Mouse (Mus musculus): ENCODE data around the gene Rit1.
A peak's percentile ranks its signal among the peaks of the same experiment; 100 is the strongest.
"Not testable (repeated sequence)": the region's sequence is repeated elsewhere in the genome, so short reads cannot be mapped to it uniquely, and the experiment has no call there.

The Rit1 gene

DNA sequence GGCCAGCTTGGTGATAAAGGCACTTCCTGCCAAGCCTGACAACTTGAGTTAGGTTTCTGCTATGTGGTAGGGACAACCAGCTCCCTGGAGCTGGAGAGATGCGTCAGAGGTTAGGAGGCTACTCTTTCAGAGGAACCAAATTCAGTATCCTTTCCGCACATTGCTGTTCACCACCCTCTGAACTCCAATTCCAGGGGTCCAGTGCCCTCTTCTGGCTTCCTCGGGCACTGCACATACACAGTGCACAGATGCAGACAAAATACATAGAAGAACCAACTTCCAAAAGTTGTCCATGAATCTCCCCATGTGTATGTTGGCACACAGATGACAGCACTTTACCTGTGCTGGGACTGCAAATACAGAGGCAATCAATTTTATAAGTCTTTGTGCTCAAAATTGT is 22.0 kb downstream of the Rit1 start:
- DNase-seq (ENCODE audit: low spot score in 2 of 2): no peak

DNA sequence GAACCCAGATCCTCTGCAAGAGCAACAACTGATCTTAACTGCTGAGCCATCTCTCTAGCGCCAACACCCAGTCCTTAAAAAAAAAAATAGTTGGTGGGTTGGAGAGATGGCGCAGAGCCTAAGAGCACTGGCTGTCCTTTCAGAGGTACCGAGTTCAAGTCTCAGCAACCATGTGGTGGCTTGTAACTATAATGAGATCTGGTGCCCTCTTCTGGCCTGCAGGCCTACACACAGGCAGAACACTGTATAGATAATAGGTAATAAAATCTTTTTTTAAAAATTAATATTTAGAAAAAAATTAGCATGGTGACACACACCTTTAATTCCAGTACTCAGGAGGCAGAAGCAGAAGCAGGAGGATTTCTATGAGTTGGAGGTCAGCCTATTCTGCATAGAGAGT is 23.5 kb downstream of the Rit1 start:
- no peak for DNase-seq (ENCODE audit: low spot score in 2 of 2)

DNA sequence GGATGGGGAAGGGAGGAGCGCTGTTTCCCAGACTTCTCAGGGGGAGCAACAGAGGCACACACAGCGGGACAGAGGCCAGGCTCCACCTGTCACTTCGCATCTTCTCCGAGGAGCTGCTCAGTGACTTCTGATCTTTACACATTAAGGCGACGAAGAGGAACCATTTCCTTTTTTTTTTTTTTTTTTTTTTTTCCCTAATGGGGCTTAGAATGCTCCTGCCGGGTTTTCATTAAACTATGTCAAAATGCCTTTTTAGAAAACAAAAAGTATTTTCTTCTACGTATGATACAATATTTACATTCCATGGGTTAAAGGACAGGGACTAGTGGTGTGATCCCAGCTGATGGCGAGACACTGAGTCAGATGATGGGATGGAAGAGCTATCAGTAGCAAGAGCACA is 28.9 kb downstream of the Rit1 start:
- no peak for DNase-seq (ENCODE audit: low spot score in 2 of 2)

DNA sequence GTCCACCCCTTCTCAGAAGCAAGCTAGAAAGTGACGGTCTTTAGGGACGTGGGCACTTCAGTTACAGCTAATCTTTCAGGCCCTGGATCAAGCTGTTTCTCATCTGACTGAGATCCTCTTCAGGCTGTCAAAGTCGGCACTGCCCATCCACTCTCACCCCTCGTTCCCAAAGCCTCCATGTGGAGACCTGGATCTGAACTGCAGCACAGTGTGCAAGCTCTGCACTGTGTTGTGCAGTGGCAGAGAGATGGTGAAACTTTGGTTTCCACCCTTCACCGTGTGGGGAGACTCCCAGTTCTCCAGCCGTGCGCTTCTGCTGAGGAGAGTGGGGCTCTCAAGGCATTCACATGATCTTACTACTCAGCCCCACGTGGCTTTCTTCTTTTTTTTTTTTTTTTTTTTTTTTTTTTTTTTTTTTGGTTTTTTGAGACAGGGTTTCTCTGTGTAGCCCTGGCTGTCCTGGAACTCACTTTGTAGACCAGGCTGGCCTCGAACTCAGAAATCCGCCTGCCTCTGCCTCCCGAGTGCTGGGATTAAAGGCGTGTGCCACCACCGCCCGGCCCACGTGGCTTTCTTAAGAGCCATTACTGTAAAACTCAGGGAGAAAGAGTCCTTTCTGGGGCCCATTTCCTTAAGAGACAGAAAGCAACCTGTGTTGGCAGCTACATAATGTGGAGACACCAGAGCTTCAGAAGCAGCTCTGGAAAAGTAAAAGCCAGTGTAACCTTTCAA is 29.7 kb downstream of the Rit1 start:
- no peak for DNase-seq (ENCODE audit: low spot score in 2 of 2)

DNA sequence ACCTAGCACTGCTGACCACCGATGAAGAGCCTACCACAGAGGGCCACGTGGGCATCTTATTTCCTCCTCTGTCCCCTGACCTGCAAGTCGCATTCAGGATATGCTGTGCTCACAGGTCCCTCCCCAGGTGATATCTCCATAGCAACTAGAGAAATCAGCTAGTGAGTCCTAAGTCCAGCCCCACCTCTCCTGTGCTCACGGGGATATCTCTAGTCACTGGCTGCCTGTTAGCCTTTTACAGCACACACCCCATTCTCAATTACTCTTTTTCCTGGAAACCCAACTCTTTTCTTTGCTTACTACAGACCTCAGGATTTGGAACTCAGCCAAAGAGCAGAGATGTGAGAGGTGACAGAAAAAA is 30.2 kb downstream of the Rit1 start:
- no peak for DNase-seq (ENCODE audit: low spot score in 2 of 2)

DNA sequence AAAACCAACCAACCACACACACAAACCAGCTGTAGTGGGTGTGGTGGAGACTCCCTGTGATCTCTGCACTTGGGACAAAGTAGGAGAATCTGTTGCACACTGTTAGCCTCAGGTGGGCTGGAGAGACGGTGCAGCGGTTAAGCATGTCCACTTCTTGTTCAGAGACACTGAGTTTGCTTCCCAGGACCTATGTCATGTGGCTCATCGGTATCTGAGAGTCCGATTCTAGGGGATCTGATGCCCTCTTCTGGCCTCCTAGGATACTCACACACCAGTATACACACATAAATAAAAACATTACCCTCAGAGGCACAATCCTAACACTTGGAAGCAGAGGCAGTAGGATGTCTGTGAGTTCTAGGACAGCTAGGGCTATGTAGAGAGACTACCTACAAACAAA is 37.6 kb downstream of the Rit1 start:
- DNase-seq (ENCODE audit: low spot score in 2 of 2): no peak

DNA sequence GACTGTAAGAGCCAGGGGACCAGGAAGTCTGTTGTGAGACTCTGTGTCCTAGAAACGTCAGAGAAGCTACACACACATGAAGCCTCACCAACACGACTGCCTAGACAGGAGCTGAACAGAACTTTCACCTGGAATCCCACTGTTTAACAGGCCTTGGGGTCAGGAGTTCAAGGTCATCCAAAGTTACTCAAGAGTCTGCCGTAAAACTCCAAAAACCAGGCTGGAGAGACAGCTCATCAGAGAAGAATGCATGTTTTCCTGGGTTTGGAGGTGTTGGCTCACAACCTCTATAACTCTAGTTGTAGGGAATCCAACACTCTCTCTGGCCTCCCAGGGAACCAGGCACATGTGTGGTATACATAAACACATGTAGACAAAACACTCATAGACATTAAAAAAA is 38.9 kb downstream of the Rit1 start:
- no peak for DNase-seq (ENCODE audit: low spot score in 2 of 2)

DNA sequence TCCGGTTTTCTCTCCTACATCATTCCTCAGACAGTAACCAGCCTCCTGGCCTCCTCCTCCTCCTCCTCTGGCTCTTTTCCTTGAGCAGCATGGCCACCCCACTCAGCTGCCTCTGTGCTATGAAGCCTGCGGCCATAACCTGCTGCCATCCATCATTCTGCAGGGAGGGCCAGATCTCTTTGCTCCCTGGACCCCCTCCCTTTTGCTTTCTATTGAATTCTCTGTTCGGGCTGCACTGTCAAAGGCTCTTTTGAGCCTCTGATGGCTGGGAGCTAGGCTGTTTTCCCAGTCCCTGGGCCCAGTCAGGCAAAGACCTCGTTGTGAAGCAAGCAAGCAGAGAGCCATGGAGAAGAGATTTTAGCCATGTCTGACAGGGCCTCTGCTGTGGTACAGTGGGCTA is 39.6 kb downstream of the Rit1 start:
- no peak for DNase-seq (ENCODE audit: low spot score in 2 of 2)

DNA sequence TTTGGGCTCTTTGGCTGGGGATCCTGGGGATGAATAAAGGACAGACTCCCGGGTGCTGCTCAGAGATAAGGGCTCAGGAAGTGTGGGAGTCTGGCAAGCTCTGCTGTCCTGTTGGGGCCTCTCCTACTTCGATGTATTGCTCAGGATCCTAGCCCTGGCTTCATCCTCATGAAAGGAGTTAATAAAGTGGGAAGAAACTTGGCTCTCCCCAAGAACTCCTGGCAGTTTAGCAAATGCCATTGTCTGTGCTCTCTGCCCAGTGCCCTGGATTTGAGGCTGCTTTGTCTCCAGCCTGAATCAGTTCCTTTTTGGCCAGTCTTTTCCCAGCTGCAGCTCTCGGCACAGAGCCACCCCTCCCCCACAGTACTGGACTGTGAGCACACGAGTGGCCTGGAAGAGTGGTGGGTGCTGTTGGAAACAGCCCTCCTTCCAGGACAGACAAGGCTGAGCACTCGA is 41.4 kb downstream of the Rit1 start:
- peak; percentile 78 to 86 for DNase-seq (ENCODE audit: low spot score in 2 of 2)

DNA sequence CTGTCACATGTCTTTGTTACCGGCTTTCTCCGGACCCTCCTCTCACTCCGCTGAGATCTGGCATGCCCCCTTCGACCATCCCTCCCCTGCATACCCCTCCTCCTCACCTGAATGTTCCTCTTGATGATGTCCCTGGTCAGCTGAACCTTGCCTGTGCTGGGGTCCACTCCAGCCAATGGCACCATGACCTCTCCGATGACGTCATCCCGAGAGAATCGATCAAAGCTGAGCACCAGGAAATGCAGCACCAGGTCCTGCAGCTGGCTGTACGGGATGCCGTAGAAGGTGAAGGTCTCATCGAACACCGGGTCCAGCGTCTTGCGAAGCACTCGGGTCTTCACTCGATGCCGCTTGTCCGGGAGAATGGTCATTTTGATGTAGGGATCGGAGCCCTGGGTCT is 45.0 kb downstream of the Rit1 start:
- DNase-seq (ENCODE audit: low spot score in 2 of 2): no peak

DNA sequence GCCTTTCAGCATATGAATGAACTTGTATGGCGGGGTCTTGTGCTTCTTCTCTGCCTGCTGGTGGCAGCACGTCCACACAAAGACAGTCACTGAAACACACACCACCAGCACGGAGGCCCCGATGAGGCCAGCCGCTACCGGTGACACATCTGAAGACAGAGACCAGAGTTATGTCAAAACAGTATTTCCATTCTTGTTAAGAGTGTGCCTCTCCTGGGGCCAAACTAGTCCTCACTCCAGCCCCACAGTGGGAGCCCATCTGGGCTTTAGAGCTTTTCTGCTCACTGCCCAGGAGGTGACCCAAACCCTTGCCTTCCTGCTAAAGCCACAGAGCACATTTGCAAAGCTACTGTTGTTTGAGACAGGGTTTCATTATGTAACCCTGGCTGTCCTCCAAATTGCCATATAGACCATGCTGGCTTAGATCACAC is 45.8 kb downstream of the Rit1 start:
- no peak for DNase-seq (ENCODE audit: low spot score in 2 of 2)

DNA sequence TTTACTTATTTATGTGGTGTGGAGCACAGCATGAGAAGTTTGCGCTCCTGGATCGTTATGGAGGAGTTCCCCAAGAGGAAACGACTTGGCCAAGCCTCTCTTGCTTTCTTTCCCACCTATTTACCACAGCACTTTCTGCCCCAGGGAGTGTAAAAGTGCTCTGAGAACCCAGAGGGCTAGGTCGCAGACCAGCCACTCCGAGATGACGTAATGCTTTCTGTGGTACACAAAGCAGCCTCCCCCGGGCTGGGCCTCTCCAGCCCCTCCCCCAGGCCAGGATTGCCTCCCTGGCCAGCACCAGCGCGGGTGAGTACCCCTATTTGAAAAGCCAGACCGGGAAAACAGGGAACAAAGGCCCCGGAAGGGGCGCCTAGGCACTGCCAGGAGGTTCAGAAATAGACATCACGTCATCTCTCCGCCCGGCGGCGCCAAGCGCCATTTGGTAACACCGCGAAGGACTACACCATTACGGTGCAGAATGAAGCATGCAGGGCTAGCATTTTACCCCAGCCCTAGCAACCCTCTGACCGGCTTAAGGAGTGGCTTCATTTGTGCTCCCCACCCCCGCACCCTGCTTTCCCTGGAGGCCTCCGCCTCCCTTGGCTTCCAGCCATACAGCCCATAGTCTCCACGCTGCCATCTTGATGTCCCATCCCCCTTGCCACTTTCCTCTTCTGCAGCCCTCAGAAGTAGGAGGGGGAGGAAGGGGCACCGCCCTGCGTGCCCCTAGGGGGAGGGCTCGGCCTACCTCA is 54.7 kb downstream of the Rit1 start:
- peak; percentile 66 to 82 for DNase-seq (ENCODE audit: low spot score in 2 of 2)

DNA sequence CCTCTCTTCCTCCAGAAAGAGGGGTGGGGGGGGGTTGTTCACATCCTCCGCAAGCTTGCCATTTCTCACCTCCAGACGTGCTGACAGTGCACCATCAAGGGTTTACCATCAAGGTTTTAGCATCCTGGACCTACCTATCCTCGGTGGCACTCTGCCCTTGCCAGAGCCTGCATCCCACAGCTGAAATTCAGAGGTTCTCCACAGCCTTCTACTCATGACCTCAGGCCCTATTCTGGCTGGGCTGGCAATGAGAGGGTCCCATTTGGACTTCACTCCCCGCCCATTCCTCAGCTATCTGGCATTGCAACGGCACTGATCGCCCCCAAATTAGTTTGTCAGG is 55.3 kb downstream of the Rit1 start:
- DNase-seq (ENCODE audit: low spot score in 2 of 2): peak in 1 of 2 experiments; percentile 34

DNA sequence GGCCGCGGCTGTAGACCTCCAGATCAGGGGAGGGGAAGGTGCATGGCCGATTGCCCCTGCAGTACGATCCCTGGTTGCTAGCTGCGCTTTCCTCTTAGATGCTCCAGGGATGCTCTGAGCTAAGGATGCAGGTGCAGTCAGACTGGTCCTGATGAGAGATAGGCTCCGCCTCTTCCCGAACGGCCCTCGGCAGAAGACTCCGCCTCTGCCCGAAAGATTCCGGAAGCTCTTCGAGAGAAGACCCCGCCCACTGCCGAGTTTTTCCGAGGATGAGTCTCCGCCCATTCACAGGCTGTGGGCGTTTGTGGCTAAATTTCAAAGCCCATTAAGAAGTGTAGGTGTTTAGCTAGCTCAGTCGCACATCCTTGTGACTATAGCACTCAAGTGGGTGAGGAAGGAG is 55.8 kb downstream of the Rit1 start:
- peak; percentile 95 for DNase-seq (ENCODE audit: low spot score in 2 of 2)

DNA sequence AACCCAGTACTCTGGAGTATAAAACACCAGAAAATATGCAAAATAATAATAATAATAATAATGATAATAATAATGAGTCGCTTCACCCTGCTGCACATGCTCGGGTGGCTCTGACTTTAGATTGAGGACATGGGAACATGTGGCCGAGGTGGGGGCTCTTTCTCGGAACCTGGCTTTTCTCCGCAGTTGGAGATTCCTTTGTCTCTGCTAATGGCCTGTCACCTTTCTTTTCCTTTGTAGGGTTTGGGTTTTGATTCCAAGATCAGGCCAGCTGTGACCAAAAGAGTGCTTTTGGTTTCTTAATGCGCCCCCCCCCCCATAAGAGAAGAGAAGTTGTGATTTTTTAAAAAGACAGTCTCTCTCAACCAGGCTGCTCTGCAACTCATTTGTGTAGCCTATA is 56.5 kb downstream of the Rit1 start:
- not testable (repeated sequence) for DNase-seq (ENCODE audit: low spot score in 2 of 2)

DNA sequence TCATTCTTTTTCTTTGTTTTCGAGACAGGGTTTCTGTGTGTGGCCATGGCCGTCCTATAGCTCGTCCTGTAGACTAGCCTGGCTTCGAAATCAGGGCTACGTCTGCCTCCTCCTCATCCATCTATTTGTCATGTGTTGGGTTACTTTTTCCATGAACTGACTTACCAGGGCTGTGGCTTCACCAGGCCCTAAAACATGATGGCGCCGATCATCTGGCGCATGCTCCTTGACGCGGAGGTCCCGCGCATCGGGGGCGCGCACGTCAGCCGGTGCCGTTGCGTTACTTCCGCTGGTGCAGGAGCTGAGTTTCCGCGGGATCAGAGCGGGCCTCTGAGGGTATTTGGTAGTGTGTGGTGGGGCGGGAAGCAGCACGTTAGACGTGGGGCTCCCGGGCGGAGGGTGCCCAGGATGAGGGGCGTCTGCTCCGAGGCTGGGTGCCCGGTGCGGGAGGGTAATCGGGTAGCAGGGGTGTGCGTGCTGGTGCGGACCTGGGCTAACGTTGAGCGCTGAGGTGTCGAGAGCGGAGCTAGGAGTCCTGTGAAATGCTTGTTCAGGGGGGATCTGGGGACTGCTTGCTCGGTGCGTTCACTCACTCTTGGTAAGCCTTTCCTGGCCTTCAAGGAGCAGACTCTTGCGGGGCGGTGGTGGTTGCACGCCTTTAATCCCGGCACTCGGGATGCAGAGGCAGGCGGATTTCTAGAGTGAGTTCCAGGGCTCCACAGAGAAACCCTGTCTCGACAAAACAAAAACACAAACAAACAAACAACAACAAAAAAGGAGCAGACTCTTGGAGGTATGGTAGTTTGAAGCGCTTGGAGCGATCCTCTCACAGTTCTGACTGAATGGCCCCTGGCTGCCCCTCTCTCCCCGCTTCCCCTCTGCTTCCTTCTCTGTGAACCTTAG is 58.6 kb downstream of the Rit1 start, which contains the start of gene Syt11:
Gene Syt11, minus strand, starts transcription at position 226 of the 903 bp plus-strand sequence.
- not testable (repeated sequence) for DNase-seq (ENCODE audit: low spot score in 2 of 2)
